Mouse (Mus musculus): ENCODE results near the gene Misp. TPM values are rescaled to one million over a fixed set of nuclear protein-coding genes. Genes with fewer than 3 reads are reported as not detected.
A peak's percentile ranks its signal among the peaks of the same experiment; 100 is the strongest.

The Misp gene
- polyA plus RNA-seq, 1 experiment from 2014 or later: 10.5 TPM

- no peaks in the 10 kb centered on the region for H3K36me3 ChIP-seq (ENCODE audit: insufficient read depth, low read length)
- H3K9me3 ChIP-seq (ENCODE audit: low read length): no peaks in the 10 kb centered on the region
- peak overlapping the region; percentile 12; the same call in 1 of the 2 replicates for H3K4me3 ChIP-seq (ENCODE audit: low read depth, low read length)
- WGBS: 33% methylated on average over 6 of the region's 6 CpGs
- H3K9ac ChIP-seq (replicated peaks; ENCODE audit: low read depth): peak overlapping the region; percentile 29; the same call in 1 of the 2 replicates
- peak overlapping the region; percentile 78 for H3K27ac ChIP-seq (ENCODE audit: low read length)
- ATAC-seq (peak; percentile 73), DNase-seq (ENCODE audit: low spot score) (peak; percentile 89)
- H3K4me1 ChIP-seq (ENCODE audit: insufficient read depth, low read depth, low read length): peaks cover 6% of the 10 kb centered on the region
- no peaks in the 10 kb centered on the region for H3K27me3 ChIP-seq (replicated peaks; ENCODE audit: insufficient read depth, low read length)
- peak overlapping the region; percentile 40 for H3K4me2 ChIP-seq (replicated peaks; ENCODE audit: low read depth, low read length)
- TF ChIP-seq EP300 (IDR thresholded peaks at IDR 0.05): peak; percentile 64
- TF ChIP-seq CTCF (IDR thresholded peaks at IDR 0.05): no peak
Measured at GRCm38 (mm10) chr10:79824413-79824812, 3.6 kb downstream of the Misp start.

DNA sequence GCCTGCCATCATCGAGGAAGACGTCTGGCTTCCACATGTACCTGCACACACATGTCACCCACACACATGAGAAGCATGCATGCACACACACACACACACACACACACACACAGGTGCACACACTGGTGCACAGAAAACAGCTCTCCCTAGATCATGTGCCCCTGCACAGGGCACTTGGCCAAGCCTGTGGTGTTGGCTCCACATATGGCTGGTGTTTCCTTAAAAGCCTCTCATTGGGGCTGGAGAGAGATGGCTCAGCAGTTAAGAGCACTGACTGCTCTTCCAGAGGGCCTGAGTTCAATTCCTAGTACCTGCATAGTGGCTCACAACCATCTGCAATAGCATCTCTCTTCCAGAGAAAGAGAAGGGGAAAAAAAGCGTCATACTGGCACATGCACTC, 10.8 kb downstream of the Misp start:
- TF ChIP-seq CTCF (IDR thresholded peaks at IDR 0.05) (no peak), EP300 (IDR thresholded peaks at IDR 0.05) (no peak)
- H3K27ac ChIP-seq (ENCODE audit: low read length): no peak overlapping the region
- DNase-seq (ENCODE audit: low spot score) (no peak), ATAC-seq (no peak)
- 91% methylated on average over 3 of the region's 3 CpGs for WGBS
- no peaks in the 10 kb centered on the region for H3K36me3 ChIP-seq (ENCODE audit: insufficient read depth, low read length)
- H3K9ac ChIP-seq (replicated peaks; ENCODE audit: low read depth): no peak overlapping the region
- H3K4me2 ChIP-seq (replicated peaks; ENCODE audit: low read depth, low read length): no peak overlapping the region
- no peaks in the 10 kb centered on the region for H3K27me3 ChIP-seq (replicated peaks; ENCODE audit: insufficient read depth, low read length)
- H3K9me3 ChIP-seq (ENCODE audit: low read length): no peaks in the 10 kb centered on the region
- no peaks in the 10 kb centered on the region for H3K4me1 ChIP-seq (ENCODE audit: insufficient read depth, low read depth, low read length)
- H3K4me3 ChIP-seq (ENCODE audit: low read depth, low read length): no peak overlapping the region

DNA sequence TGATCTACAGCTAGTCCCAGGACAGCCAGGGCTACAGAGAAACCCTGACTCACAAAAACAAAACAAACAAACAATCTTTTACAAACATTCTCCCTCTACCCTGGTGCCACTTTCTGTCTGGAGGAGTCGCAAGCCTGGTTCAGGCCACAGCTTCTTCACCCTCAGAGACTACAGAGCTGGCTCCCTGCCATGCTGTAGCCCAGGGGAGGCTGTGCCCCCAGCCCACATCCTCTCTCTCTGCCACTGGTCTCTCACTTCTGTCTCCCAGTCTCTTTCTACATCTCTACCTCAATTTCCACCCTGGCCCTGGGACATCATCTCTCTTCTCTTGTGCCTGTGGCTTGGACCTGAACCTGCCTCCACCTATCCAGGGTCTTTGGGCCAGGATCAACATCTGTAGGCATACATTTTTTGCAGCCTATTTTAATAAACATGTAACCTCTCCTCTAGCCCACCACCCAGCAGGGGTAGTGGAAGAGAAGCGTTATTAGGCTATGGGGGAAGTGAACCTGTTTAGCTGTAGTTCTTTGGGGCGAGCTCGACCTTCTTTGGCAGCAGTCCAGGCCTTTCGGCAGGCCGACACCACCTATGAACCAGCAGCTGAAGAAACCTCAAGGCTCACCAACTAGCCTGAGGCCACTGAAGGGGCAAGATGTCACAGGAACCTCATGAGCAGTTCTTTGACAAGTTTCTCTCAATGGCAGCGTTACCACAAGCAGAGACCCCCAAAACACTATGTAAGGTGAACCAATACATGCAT, 11.4 kb downstream of the Misp start:
- no peak overlapping the region for H3K4me2 ChIP-seq (replicated peaks; ENCODE audit: low read depth, low read length)
- 50% methylated on average over 7 of the region's 7 CpGs for WGBS
- DNase-seq (ENCODE audit: low spot score) (no peak), ATAC-seq (no peak)
- no peak overlapping the region for H3K9ac ChIP-seq (replicated peaks; ENCODE audit: low read depth)
- H3K4me3 ChIP-seq (ENCODE audit: low read depth, low read length): no peak overlapping the region
- H3K36me3 ChIP-seq (ENCODE audit: insufficient read depth, low read length): no peaks in the 10 kb centered on the region
- H3K27me3 ChIP-seq (replicated peaks; ENCODE audit: insufficient read depth, low read length): no peaks in the 10 kb centered on the region
- TF ChIP-seq CTCF (IDR thresholded peaks at IDR 0.05): no peak
- TF ChIP-seq EP300 (IDR thresholded peaks at IDR 0.05): no peak
- no peak overlapping the region for H3K27ac ChIP-seq (ENCODE audit: low read length)
- H3K9me3 ChIP-seq (ENCODE audit: low read length): no peaks in the 10 kb centered on the region
- no peaks in the 10 kb centered on the region for H3K4me1 ChIP-seq (ENCODE audit: insufficient read depth, low read depth, low read length)

DNA sequence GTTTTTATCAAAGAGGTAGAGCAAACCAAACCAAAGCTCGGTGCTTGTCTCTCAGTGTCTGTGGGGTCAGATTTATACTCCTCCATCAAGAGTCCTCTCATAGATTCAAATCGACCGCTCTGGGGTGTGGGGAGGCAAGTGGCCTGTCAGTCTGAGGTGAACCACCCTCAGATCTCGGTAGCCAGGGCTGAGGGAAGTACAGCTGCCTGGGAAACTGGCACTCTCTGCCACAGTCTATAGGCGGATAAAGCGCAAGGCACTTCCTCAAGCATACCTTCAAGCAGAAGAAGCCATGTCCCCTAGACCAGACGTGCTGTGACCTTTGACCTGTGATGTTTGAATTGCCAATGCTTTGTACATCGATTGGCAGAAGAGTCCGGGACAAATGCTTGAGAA, 12.0 kb downstream of the Misp start:
- TF ChIP-seq EP300 (IDR thresholded peaks at IDR 0.05): no peak
- TF ChIP-seq CTCF (IDR thresholded peaks at IDR 0.05): no peak
- WGBS: 61% methylated on average over 9 of the region's 9 CpGs
- Histone ChIP-seq H3K36me3 (ENCODE audit: insufficient read depth, low read length) (no peaks in the 10 kb centered on the region), H3K9me3 (ENCODE audit: low read length) (no peaks in the 10 kb centered on the region), H3K9ac (replicated peaks; ENCODE audit: low read depth) (no peak overlapping the region), H3K4me3 (ENCODE audit: low read depth, low read length) (no peak overlapping the region), H3K27ac (ENCODE audit: low read length) (no peak overlapping the region), H3K4me1 (ENCODE audit: insufficient read depth, low read depth, low read length) (no peaks in the 10 kb centered on the region), H3K27me3 (replicated peaks; ENCODE audit: insufficient read depth, low read length) (no peaks in the 10 kb centered on the region), H3K4me2 (replicated peaks; ENCODE audit: low read depth, low read length) (no peak overlapping the region)
- ATAC-seq: no peak
- no peak for DNase-seq (ENCODE audit: low spot score)

GRCm38 (mm10) chr10:79834769-79835398, 14.1 kb downstream of the Misp start:
- Histone ChIP-seq H3K4me3 (ENCODE audit: low read depth, low read length) (no peak overlapping the region), H3K4me2 (replicated peaks; ENCODE audit: low read depth, low read length) (no peak overlapping the region), H3K4me1 (ENCODE audit: insufficient read depth, low read depth, low read length) (no peaks in the 10 kb centered on the region), H3K27ac (ENCODE audit: low read length) (no peak overlapping the region), H3K9me3 (ENCODE audit: low read length) (no peaks in the 10 kb centered on the region), H3K36me3 (ENCODE audit: insufficient read depth, low read length) (no peaks in the 10 kb centered on the region), H3K27me3 (replicated peaks; ENCODE audit: insufficient read depth, low read length) (no peaks in the 10 kb centered on the region), H3K9ac (replicated peaks; ENCODE audit: low read depth) (no peak overlapping the region)
- no peak for TF ChIP-seq EP300 (IDR thresholded peaks at IDR 0.05)
- TF ChIP-seq CTCF (IDR thresholded peaks at IDR 0.05): peak; percentile 98
- ATAC-seq (peak; percentile 66), DNase-seq (ENCODE audit: low spot score) (peak; percentile 84)
- 15% methylated on average over 9 of the region's 9 CpGs for WGBS

DNA sequence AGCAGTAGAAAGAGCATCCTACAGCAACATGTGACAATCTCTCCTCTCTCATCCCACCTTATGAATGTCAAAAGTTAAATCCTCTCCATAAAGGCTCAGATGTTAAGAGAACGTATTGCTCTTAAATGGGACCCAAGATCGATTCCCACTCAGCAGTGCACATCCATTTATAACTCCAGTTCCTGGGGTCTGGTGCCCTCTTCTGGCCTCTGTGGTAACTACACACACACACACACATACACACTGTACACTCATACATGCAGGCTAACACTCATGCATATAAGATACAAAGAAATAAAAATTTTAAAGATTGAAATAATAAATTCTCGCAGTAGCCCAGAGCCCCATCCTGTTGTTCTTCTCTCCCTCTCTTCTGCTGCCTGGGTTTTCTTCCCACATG, 16.1 kb downstream of the Misp start:
- Histone ChIP-seq H3K9ac (replicated peaks; ENCODE audit: low read depth) (no peak overlapping the region), H3K9me3 (ENCODE audit: low read length) (no peaks in the 10 kb centered on the region), H3K4me1 (ENCODE audit: insufficient read depth, low read depth, low read length) (peaks cover 3% of the 10 kb centered on the region; the same call in 1 of the 2 replicates), H3K27ac (ENCODE audit: low read length) (no peak overlapping the region), H3K27me3 (replicated peaks; ENCODE audit: insufficient read depth, low read length) (no peaks in the 10 kb centered on the region), H3K4me2 (replicated peaks; ENCODE audit: low read depth, low read length) (no peak overlapping the region), H3K4me3 (ENCODE audit: low read depth, low read length) (no peak overlapping the region), H3K36me3 (ENCODE audit: insufficient read depth, low read length) (no peaks in the 10 kb centered on the region)
- no peak for TF ChIP-seq EP300 (IDR thresholded peaks at IDR 0.05)
- TF ChIP-seq CTCF (IDR thresholded peaks at IDR 0.05): peak; percentile 52
- DNase-seq (ENCODE audit: low spot score) (no peak), ATAC-seq (no peak)
- WGBS: 99% methylated on average over 3 of the region's 3 CpGs
